Mouse (Mus musculus) heart, adult 2 months (tissue): ENCODE data around the gene Ptpn13.

Experiments used
- CTCF ChIP-seq: fragments of 200-600 bp; IDR thresholded peaks from 2 replicates; pipeline ENCODE4 v1.8.1; 2022; ENCODE audit warnings: antibody characterized with exemption, mild to moderate bottlenecking, moderate library complexity
- EP300 ChIP-seq: fragments of 200-500 bp; IDR thresholded peaks from 2 replicates; pipeline ENCODE4 v1.6.1; 2011; ENCODE audit warnings: low read depth, low read length, control low read depth; ENCODE audit not compliant: insufficient read depth
- POLR2A ChIP-seq: fragments of 200-500 bp; IDR thresholded peaks from 2 replicates; pipeline ENCODE4 v1.6.1; 2011; ENCODE audit warnings: mild to moderate bottlenecking, low read depth, low read length, control low read depth; ENCODE audit not compliant: insufficient read depth

GRCm38 (mm10) chr5:103422609-103423008 is 2.4 kb upstream of the Ptpn13 start:
- no peak for TF ChIP-seq CTCF
- no peak for TF ChIP-seq POLR2A
- no peak for TF ChIP-seq EP300
